Mouse (Mus musculus): ENCODE measurements around the gene Myoz1. TPM values are rescaled to one million over a fixed set of nuclear protein-coding genes. Genes with fewer than 3 reads are reported as not detected.
"Not testable (repeated sequence)": the region's sequence is repeated elsewhere in the genome, so short reads cannot be mapped to it uniquely, and the experiment has no call there.

Gene Myoz1
- 0.50 TPM for polyA plus RNA-seq (2012; fragmentation: generic; extraction: Trizol)
- long read RNA-seq, experiment 1, partial matches to known transcripts, result 1 of 1 reads
- long read RNA-seq, experiment 1, other reads (novel, unspliced or antisense), result 0 of 1 reads
- long read RNA-seq, experiment 2, result 0 reads

- Histone ChIP-seq H3K79me2 (ENCODE audit: control insufficient read depth, insufficient read depth) (no peaks in the 10 kb centered on the region), H3K27me3 (ENCODE audit: control insufficient read depth, insufficient read depth, insufficient read length) (no peaks in the 10 kb centered on the region), H3ac (ENCODE audit: control insufficient read depth, insufficient read length, low read depth) (no peak within 1 kb of the TSS), H3K79me3 (ENCODE audit: low read depth) (no peaks in the 10 kb centered on the region), H3K36me3 (ENCODE audit: control insufficient read depth, insufficient read depth) (no peaks in the 10 kb centered on the region), H3K4me3 (ENCODE audit: insufficient read depth, poor library complexity, severe bottlenecking) (no peak within 1 kb of the TSS)
- TF ChIP-seq MAX (IDR thresholded peaks at IDR 0.05) (no peak), CEBPB (IDR thresholded peaks at IDR 0.05; ENCODE audit: low read depth) (no peak), MYOD1 (IDR thresholded peaks at IDR 0.05; ENCODE audit: control insufficient read depth, insufficient read length, low read depth) (no peak), MYOG (IDR thresholded peaks at IDR 0.05; ENCODE audit: control insufficient read depth, extremely low read depth, insufficient read length) (no peak), FOSL1 (IDR thresholded peaks at IDR 0.05; ENCODE audit: insufficient read depth, low read length, poor library complexity, severe bottlenecking) (no peak), CTCF (IDR thresholded peaks at IDR 0.05; ENCODE audit: control insufficient read depth, insufficient read depth, insufficient read length) (no peak), USF1 (IDR thresholded peaks at IDR 0.05; ENCODE audit: low read depth) (no peak)
Observed at GRCm38 (mm10) chr14:20656361-20656760, at the start of gene Myoz1. Gene Myoz1 (minus strand): TSS chr14:20656540.

DNA sequence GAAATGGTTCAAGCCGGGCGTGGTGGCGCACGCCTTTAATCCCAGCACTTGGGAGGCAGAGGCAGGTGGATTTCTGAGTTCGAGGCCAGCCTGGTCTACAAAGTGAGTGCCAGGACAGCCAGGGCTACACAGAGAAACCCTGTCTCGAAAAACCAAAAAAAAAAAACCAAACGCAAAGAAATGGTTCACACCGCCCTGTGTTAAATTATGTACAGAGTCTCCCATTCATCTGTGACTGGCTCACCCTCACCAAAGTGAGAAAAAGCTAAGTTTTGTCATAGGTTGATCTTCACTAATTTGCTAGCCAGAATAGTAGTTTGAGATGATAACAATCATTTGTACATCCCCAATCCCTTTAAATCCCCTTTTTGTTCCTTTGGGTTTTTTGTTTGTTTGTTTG is 47.1 kb upstream of the Myoz1 start:
- peaks cover 28% of the 10 kb centered on the region for H3K36me3 ChIP-seq (ENCODE audit: control insufficient read depth, insufficient read depth)
- peak overlapping the region; percentile 84 for H3ac ChIP-seq (ENCODE audit: control insufficient read depth, insufficient read length, low read depth)
- H3K79me3 ChIP-seq (ENCODE audit: low read depth), result peaks cover 58% of the 10 kb centered on the region
- H3K79me2 ChIP-seq (ENCODE audit: control insufficient read depth, insufficient read depth), result peaks cover 75% of the 10 kb centered on the region
- peak overlapping the region; percentile 84 for H3K4me3 ChIP-seq (ENCODE audit: insufficient read depth, poor library complexity, severe bottlenecking)
- H3K27me3 ChIP-seq (ENCODE audit: control insufficient read depth, insufficient read depth, insufficient read length), result not testable (repeated sequence)

GRCm38 (mm10) chr14:20702741-20703381 is 46.5 kb upstream of the Myoz1 start, which contains the start of gene Chchd1:
Gene Chchd1 (plus strand): TSS chr14:20703006.
- Histone ChIP-seq H3K36me3 (ENCODE audit: control insufficient read depth, insufficient read depth) (peaks cover 28% of the 10 kb centered on the region), H3ac (ENCODE audit: control insufficient read depth, insufficient read length, low read depth) (peak within 1 kb of the TSS; percentile 84), H3K4me3 (ENCODE audit: insufficient read depth, poor library complexity, severe bottlenecking) (peak within 1 kb of the TSS; percentile 84), H3K79me3 (ENCODE audit: low read depth) (peaks cover 58% of the 10 kb centered on the region), H3K27me3 (ENCODE audit: control insufficient read depth, insufficient read depth, insufficient read length) (no peaks in the 10 kb centered on the region), H3K79me2 (ENCODE audit: control insufficient read depth, insufficient read depth) (peaks cover 75% of the 10 kb centered on the region)
- TF ChIP-seq MAX (IDR thresholded peaks at IDR 0.05) (peak; percentile 37), FOSL1 (IDR thresholded peaks at IDR 0.05; ENCODE audit: insufficient read depth, low read length, poor library complexity, severe bottlenecking) (no peak), USF1 (IDR thresholded peaks at IDR 0.05; ENCODE audit: low read depth) (peak; percentile 42)

- Histone ChIP-seq H3K27me3 (ENCODE audit: control insufficient read depth, insufficient read depth, insufficient read length) (no peaks in the 10 kb centered on the region), H3K4me3 (ENCODE audit: insufficient read depth, poor library complexity, severe bottlenecking) (peak overlapping the region; percentile 84), H3K36me3 (ENCODE audit: control insufficient read depth, insufficient read depth) (peaks cover 28% of the 10 kb centered on the region), H3ac (ENCODE audit: control insufficient read depth, insufficient read length, low read depth) (peak overlapping the region; percentile 66), H3K79me3 (ENCODE audit: low read depth) (peaks cover 58% of the 10 kb centered on the region), H3K79me2 (ENCODE audit: control insufficient read depth, insufficient read depth) (peaks cover 77% of the 10 kb centered on the region)
- TF ChIP-seq MAX (IDR thresholded peaks at IDR 0.05), result no peak
- TF ChIP-seq FOSL1 (IDR thresholded peaks at IDR 0.05; ENCODE audit: insufficient read depth, low read length, poor library complexity, severe bottlenecking), result no peak
- TF ChIP-seq CTCF (IDR thresholded peaks at IDR 0.05; ENCODE audit: control insufficient read depth, insufficient read depth, insufficient read length), result no peak
- TF ChIP-seq MYOD1 (IDR thresholded peaks at IDR 0.05; ENCODE audit: control insufficient read depth, insufficient read length, low read depth), result no peak
- no peak for TF ChIP-seq CEBPB (IDR thresholded peaks at IDR 0.05; ENCODE audit: low read depth)
- no peak for TF ChIP-seq USF1 (IDR thresholded peaks at IDR 0.05; ENCODE audit: low read depth)
- TF ChIP-seq MYOG (IDR thresholded peaks at IDR 0.05; ENCODE audit: control insufficient read depth, extremely low read depth, insufficient read length), result no peak
Observed at GRCm38 (mm10) chr14:20702096-20702740, 45.9 kb upstream of the Myoz1 start.

GRCm38 (mm10) chr14:20701554-20701953 is 45.2 kb upstream of the Myoz1 start:
- H3K27me3 ChIP-seq (ENCODE audit: control insufficient read depth, insufficient read depth, insufficient read length), result no peaks in the 10 kb centered on the region
- H3K36me3 ChIP-seq (ENCODE audit: control insufficient read depth, insufficient read depth), result peaks cover 29% of the 10 kb centered on the region
- H3K4me3 ChIP-seq (ENCODE audit: insufficient read depth, poor library complexity, severe bottlenecking), result peak overlapping the region; percentile 84
- TF ChIP-seq FOSL1 (IDR thresholded peaks at IDR 0.05; ENCODE audit: insufficient read depth, low read length, poor library complexity, severe bottlenecking) (no peak), MAX (IDR thresholded peaks at IDR 0.05) (no peak), CEBPB (IDR thresholded peaks at IDR 0.05; ENCODE audit: low read depth) (no peak), CTCF (IDR thresholded peaks at IDR 0.05; ENCODE audit: control insufficient read depth, insufficient read depth, insufficient read length) (no peak), MYOG (IDR thresholded peaks at IDR 0.05; ENCODE audit: control insufficient read depth, extremely low read depth, insufficient read length) (no peak), MYOD1 (IDR thresholded peaks at IDR 0.05; ENCODE audit: control insufficient read depth, insufficient read length, low read depth) (no peak), USF1 (IDR thresholded peaks at IDR 0.05; ENCODE audit: low read depth) (no peak)
- H3K79me3 ChIP-seq (ENCODE audit: low read depth), result peaks cover 63% of the 10 kb centered on the region
- peak overlapping the region; percentile 46 for H3ac ChIP-seq (ENCODE audit: control insufficient read depth, insufficient read length, low read depth)
- peaks cover 83% of the 10 kb centered on the region for H3K79me2 ChIP-seq (ENCODE audit: control insufficient read depth, insufficient read depth)

DNA sequence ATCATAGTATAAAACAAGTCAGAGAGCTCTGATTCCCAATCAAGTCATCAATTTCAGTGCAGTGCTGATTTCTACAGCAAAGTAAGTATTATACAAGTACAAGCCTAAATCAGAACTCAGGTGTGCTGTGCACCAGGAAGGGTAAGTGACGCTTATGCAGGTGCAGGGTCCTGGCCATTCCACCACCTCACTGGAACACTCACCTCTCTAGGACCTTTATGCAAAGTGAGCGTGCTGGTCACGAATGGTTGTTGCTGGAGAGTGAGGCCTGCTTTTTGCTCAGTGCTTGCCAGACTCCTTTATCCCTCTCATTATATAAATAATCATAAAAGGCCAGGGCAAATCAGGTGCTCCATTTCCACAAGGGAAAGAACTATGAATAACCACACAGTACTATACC is 44.0 kb upstream of the Myoz1 start:
- no peak overlapping the region for H3ac ChIP-seq (ENCODE audit: control insufficient read depth, insufficient read length, low read depth)
- peaks cover 72% of the 10 kb centered on the region for H3K79me3 ChIP-seq (ENCODE audit: low read depth)
- H3K27me3 ChIP-seq (ENCODE audit: control insufficient read depth, insufficient read depth, insufficient read length), result no peaks in the 10 kb centered on the region
- TF ChIP-seq MYOD1 (IDR thresholded peaks at IDR 0.05; ENCODE audit: control insufficient read depth, insufficient read length, low read depth) (no peak), USF1 (IDR thresholded peaks at IDR 0.05; ENCODE audit: low read depth) (no peak), CEBPB (IDR thresholded peaks at IDR 0.05; ENCODE audit: low read depth) (no peak), CTCF (IDR thresholded peaks at IDR 0.05; ENCODE audit: control insufficient read depth, insufficient read depth, insufficient read length) (no peak), MYOG (IDR thresholded peaks at IDR 0.05; ENCODE audit: control insufficient read depth, extremely low read depth, insufficient read length) (no peak), MAX (IDR thresholded peaks at IDR 0.05) (no peak)
- peaks cover 30% of the 10 kb centered on the region for H3K36me3 ChIP-seq (ENCODE audit: control insufficient read depth, insufficient read depth)
- H3K79me2 ChIP-seq (ENCODE audit: control insufficient read depth, insufficient read depth), result peaks cover 93% of the 10 kb centered on the region
- H3K4me3 ChIP-seq (ENCODE audit: insufficient read depth, poor library complexity, severe bottlenecking), result no peak overlapping the region

Measured in C2C12 (cell line).